Mouse (Mus musculus): ENCODE measurements around the gene Thrsp. TPM values are rescaled to one million over a fixed set of nuclear protein-coding genes. Genes with fewer than 3 reads are reported as not detected.
A peak's percentile ranks its signal among the peaks of the same experiment; 100 is the strongest.
"Not testable (repeated sequence)": the region's sequence is repeated elsewhere in the genome, so short reads cannot be mapped to it uniquely, and the experiment has no call there.

Gene Thrsp
- polyA plus RNA-seq (2014; fragmentation: Nextera tagmentation; extraction: Ambion mirVana): 0.17 and 0.19 TPM in 2 replicates

DNA sequence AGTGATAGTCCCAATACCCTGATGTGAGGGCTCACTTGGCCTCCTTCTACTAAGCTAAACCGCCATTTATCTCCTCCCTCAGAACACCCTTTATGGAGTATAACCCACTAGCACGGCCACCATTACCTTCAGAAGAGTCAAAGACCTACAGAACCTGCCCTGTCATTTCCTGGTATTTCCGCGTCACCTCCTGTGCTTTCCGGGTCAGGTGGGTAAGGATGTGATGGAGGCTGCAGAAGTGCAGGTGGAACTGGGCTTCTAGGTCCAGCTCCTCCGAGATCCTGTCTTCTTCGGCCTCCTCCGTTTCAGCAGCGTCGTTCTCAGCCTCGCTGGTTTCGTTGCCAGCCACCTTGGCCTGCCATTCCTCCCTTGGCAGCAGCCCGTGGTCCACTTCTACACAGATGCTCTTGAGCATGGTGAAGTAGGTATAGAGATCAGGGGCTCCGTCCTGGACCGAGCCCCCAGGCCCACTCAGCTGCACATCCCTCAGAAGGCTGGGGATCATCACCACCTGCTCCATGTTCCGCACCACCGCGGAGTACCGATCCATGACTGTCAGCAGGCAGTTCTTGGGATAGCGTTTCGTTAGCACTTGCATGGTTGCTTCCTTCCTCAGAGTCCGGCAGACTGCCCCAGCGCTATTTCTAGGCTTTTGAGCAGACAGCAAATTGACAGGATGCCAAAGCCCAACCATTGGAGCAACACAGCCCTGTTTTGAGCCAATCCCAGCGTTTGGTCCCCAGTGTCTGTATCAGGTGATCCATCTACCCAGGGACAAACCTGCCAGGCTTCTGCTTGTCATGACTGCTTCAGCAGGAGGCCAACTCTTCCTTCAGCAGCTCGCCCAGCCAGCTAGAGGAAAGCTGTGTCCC, at the start of gene Thrsp:
TSS of gene Thrsp (minus strand) at position 825 of the 872 bp plus-strand sequence.
- no peaks in the 10 kb centered on the region for H3K27me3 ChIP-seq (ENCODE audit: control insufficient read depth, insufficient read depth, low read length)
- H3K4me1 ChIP-seq (ENCODE audit: control insufficient read depth, insufficient read depth, low read length): no peaks in the 10 kb centered on the region
- no peak within 1 kb of the TSS for H3K4me2 ChIP-seq (ENCODE audit: low read depth)
- ATAC-seq (ENCODE audit: insufficient read depth, low FRiP score, low TSS enrichment) (no peak), DNase-seq (ENCODE audit: low spot score) (no peak)
- WGBS: 81% methylated on average over 25 of the region's 25 CpGs
- H3K4me3 ChIP-seq (ENCODE audit: low read depth, low read length): no peak within 1 kb of the TSS
- H3K36me3 ChIP-seq (ENCODE audit: control insufficient read depth, insufficient read depth, low read length): no peaks in the 10 kb centered on the region
- no peak within 1 kb of the TSS for H3K27ac ChIP-seq (ENCODE audit: low read depth, low read length)
- no peaks in the 10 kb centered on the region for H3K9me3 ChIP-seq (ENCODE audit: control insufficient read depth, low read length)
- no peak within 1 kb of the TSS for H3K9ac ChIP-seq (ENCODE audit: low read length)

- WGBS: 77% methylated on average over 3 of the region's 3 CpGs
- no peaks in the 10 kb centered on the region for H3K9me3 ChIP-seq (ENCODE audit: control insufficient read depth, low read length)
- DNase-seq (ENCODE audit: low spot score) (no peak), ATAC-seq (ENCODE audit: insufficient read depth, low FRiP score, low TSS enrichment) (no peak)
- H3K4me1 ChIP-seq (ENCODE audit: control insufficient read depth, insufficient read depth, low read length): peaks cover 6% of the 10 kb centered on the region; the same call in 1 of the 2 replicates
- no peak overlapping the region for H3K9ac ChIP-seq (ENCODE audit: low read length)
- no peaks in the 10 kb centered on the region for H3K27me3 ChIP-seq (ENCODE audit: control insufficient read depth, insufficient read depth, low read length)
- no peaks in the 10 kb centered on the region for H3K36me3 ChIP-seq (ENCODE audit: control insufficient read depth, insufficient read depth, low read length)
- no peak overlapping the region for H3K4me2 ChIP-seq (ENCODE audit: low read depth)
- no peak overlapping the region for H3K4me3 ChIP-seq (ENCODE audit: low read depth, low read length)
- H3K27ac ChIP-seq (ENCODE audit: low read depth, low read length): no peak overlapping the region
These were observed 38.0 kb upstream of the Thrsp start for GRCm38 (mm10) chr7:97455577-97455976.

- no peaks in the 10 kb centered on the region for H3K9me3 ChIP-seq (ENCODE audit: control insufficient read depth, low read length)
- no peak overlapping the region for H3K4me3 ChIP-seq (ENCODE audit: low read depth, low read length)
- H3K9ac ChIP-seq (ENCODE audit: low read length): no peak overlapping the region
- H3K4me1 ChIP-seq (ENCODE audit: control insufficient read depth, insufficient read depth, low read length): peaks cover 6% of the 10 kb centered on the region; the same call in 1 of the 2 replicates
- no peak for ATAC-seq (ENCODE audit: insufficient read depth, low FRiP score, low TSS enrichment)
- no peak overlapping the region for H3K27ac ChIP-seq (ENCODE audit: low read depth, low read length)
- no peak overlapping the region for H3K4me2 ChIP-seq (ENCODE audit: low read depth)
- no peak for DNase-seq (ENCODE audit: low spot score)
- 94% methylated on average over 10 of the region's 10 CpGs for WGBS
- no peaks in the 10 kb centered on the region for H3K27me3 ChIP-seq (ENCODE audit: control insufficient read depth, insufficient read depth, low read length)
- no peaks in the 10 kb centered on the region for H3K36me3 ChIP-seq (ENCODE audit: control insufficient read depth, insufficient read depth, low read length)
These were observed 37.3 kb upstream of the Thrsp start for GRCm38 (mm10) chr7:97454795-97455194.

- no peaks in the 10 kb centered on the region for H3K27me3 ChIP-seq (ENCODE audit: control insufficient read depth, insufficient read depth, low read length)
- no peak overlapping the region for H3K27ac ChIP-seq (ENCODE audit: low read depth, low read length)
- peak; percentile 23 for DNase-seq (ENCODE audit: low spot score)
- H3K9ac ChIP-seq (ENCODE audit: low read length): peak overlapping the region; percentile 53
- no peak for ATAC-seq (ENCODE audit: insufficient read depth, low FRiP score, low TSS enrichment)
- 8% methylated on average over 27 of the region's 27 CpGs for WGBS
- no peaks in the 10 kb centered on the region for H3K36me3 ChIP-seq (ENCODE audit: control insufficient read depth, insufficient read depth, low read length)
- peak overlapping the region; percentile 65 for H3K4me2 ChIP-seq (ENCODE audit: low read depth)
- no peaks in the 10 kb centered on the region for H3K9me3 ChIP-seq (ENCODE audit: control insufficient read depth, low read length)
- H3K4me1 ChIP-seq (ENCODE audit: control insufficient read depth, insufficient read depth, low read length): peaks cover 6% of the 10 kb centered on the region; the same call in 1 of the 2 replicates
- H3K4me3 ChIP-seq (ENCODE audit: low read depth, low read length): peak overlapping the region; percentile 31
These were observed 35.8 kb upstream of the Thrsp start for GRCm38 (mm10) chr7:97453141-97453921.

- Histone ChIP-seq H3K36me3 (ENCODE audit: control insufficient read depth, insufficient read depth, low read length) (no peaks in the 10 kb centered on the region), H3K27ac (ENCODE audit: low read depth, low read length) (no peak overlapping the region), H3K4me2 (ENCODE audit: low read depth) (no peak overlapping the region), H3K27me3 (ENCODE audit: control insufficient read depth, insufficient read depth, low read length) (no peaks in the 10 kb centered on the region), H3K4me3 (ENCODE audit: low read depth, low read length) (no peak overlapping the region), H3K4me1 (ENCODE audit: control insufficient read depth, insufficient read depth, low read length) (peaks cover 6% of the 10 kb centered on the region; the same call in 1 of the 2 replicates), H3K9me3 (ENCODE audit: control insufficient read depth, low read length) (no peaks in the 10 kb centered on the region), H3K9ac (ENCODE audit: low read length) (no peak overlapping the region)
- ATAC-seq (ENCODE audit: insufficient read depth, low FRiP score, low TSS enrichment): no peak
- WGBS: 88% methylated on average over 6 of the region's 6 CpGs
- DNase-seq (ENCODE audit: low spot score): no peak
These were observed 34.7 kb upstream of the Thrsp start for GRCm38 (mm10) chr7:97452196-97452595.

DNA sequence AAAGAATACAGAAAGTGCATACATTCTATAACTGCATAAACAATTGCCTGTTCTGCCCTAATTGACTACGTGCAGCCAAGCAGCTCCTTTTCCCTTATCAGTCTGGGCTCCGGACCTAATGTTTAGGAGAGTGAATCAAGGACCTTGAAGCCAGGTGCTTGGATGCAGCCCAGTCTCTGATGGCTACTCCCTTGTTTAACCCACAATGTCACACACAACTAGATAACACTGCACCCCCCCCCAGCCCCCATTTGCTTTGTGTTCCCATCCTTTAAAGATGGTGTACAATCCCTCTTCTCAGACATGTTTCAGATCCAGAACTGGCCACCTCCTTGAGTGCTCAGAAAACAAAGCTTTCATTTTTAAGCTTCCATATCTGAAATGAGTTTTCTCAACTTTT, 33.5 kb upstream of the Thrsp start, which contains the start of gene Kctd14:
TSS of gene Kctd14 (plus strand) at position 301 of the 400 bp plus-strand sequence.
- WGBS: 91% methylated on average over 2 of the region's 2 CpGs
- H3K9ac ChIP-seq (ENCODE audit: low read length); H3K9me3 ChIP-seq (ENCODE audit: control insufficient read depth, low read length); H3K27ac ChIP-seq (ENCODE audit: low read depth, low read length); H3K27me3 ChIP-seq (ENCODE audit: control insufficient read depth, insufficient read depth, low read length); H3K4me2 ChIP-seq (ENCODE audit: low read depth); H3K4me3 ChIP-seq (ENCODE audit: low read depth, low read length); DNase-seq (ENCODE audit: low spot score); H3K36me3 ChIP-seq (ENCODE audit: control insufficient read depth, insufficient read depth, low read length); ATAC-seq (ENCODE audit: insufficient read depth, low FRiP score, low TSS enrichment); H3K4me1 ChIP-seq (ENCODE audit: control insufficient read depth, insufficient read depth, low read length): not testable (repeated sequence)

GRCm38 (mm10) chr7:97447050-97447531, 29.6 kb upstream of the Thrsp start:
- H3K36me3 ChIP-seq (ENCODE audit: control insufficient read depth, insufficient read depth, low read length): no peaks in the 10 kb centered on the region
- H3K27me3 ChIP-seq (ENCODE audit: control insufficient read depth, insufficient read depth, low read length): no peaks in the 10 kb centered on the region
- H3K9me3 ChIP-seq (ENCODE audit: control insufficient read depth, low read length): no peaks in the 10 kb centered on the region
- no peak overlapping the region for H3K4me2 ChIP-seq (ENCODE audit: low read depth)
- no peak overlapping the region for H3K4me3 ChIP-seq (ENCODE audit: low read depth, low read length)
- H3K27ac ChIP-seq (ENCODE audit: low read depth, low read length): peak overlapping the region; percentile 39; the same call in 1 of the 2 replicates
- H3K4me1 ChIP-seq (ENCODE audit: control insufficient read depth, insufficient read depth, low read length): no peaks in the 10 kb centered on the region
- DNase-seq (ENCODE audit: low spot score) (no peak), ATAC-seq (ENCODE audit: insufficient read depth, low FRiP score, low TSS enrichment) (peak; percentile 69; the same call in 1 of the 2 replicates)
- H3K9ac ChIP-seq (ENCODE audit: low read length): no peak overlapping the region
- 53% methylated on average over 6 of the region's 6 CpGs for WGBS

GRCm38 (mm10) chr7:97446171-97446925, 28.8 kb upstream of the Thrsp start:
- Histone ChIP-seq H3K4me2 (ENCODE audit: low read depth) (no peak overlapping the region), H3K36me3 (ENCODE audit: control insufficient read depth, insufficient read depth, low read length) (no peaks in the 10 kb centered on the region), H3K27ac (ENCODE audit: low read depth, low read length) (peak overlapping the region; percentile 39; the same call in 1 of the 2 replicates), H3K9ac (ENCODE audit: low read length) (no peak overlapping the region), H3K9me3 (ENCODE audit: control insufficient read depth, low read length) (no peaks in the 10 kb centered on the region), H3K4me1 (ENCODE audit: control insufficient read depth, insufficient read depth, low read length) (no peaks in the 10 kb centered on the region), H3K27me3 (ENCODE audit: control insufficient read depth, insufficient read depth, low read length) (no peaks in the 10 kb centered on the region), H3K4me3 (ENCODE audit: low read depth, low read length) (no peak overlapping the region)
- ATAC-seq (ENCODE audit: insufficient read depth, low FRiP score, low TSS enrichment) (peak; percentile 77; the same call in 1 of the 2 replicates), DNase-seq (ENCODE audit: low spot score) (no peak)
- 58% methylated on average over 6 of the region's 6 CpGs for WGBS

Data from neural tube, embryonic 11.5 days (tissue).